Mouse (Mus musculus) embryonic fibroblast, embryonic 13.5 days (primary cell): ENCODE measurements around the gene Clstn2.

Source experiments
- CTCF ChIP-seq: IDR thresholded peaks from 2 replicates; pipeline ENCODE4 v1.5.1; 2011; ENCODE audit warnings: mild to moderate bottlenecking, control low read depth, low read length, moderate library complexity, borderline replicate concordance; ENCODE audit not compliant: insufficient read depth
- POLR2A ChIP-seq: IDR thresholded peaks from 2 replicates; pipeline ENCODE4 v1.6.1; 2011; ENCODE audit warnings: low read depth, mild to moderate bottlenecking, control low read depth, low read length, moderate library complexity

DNA sequence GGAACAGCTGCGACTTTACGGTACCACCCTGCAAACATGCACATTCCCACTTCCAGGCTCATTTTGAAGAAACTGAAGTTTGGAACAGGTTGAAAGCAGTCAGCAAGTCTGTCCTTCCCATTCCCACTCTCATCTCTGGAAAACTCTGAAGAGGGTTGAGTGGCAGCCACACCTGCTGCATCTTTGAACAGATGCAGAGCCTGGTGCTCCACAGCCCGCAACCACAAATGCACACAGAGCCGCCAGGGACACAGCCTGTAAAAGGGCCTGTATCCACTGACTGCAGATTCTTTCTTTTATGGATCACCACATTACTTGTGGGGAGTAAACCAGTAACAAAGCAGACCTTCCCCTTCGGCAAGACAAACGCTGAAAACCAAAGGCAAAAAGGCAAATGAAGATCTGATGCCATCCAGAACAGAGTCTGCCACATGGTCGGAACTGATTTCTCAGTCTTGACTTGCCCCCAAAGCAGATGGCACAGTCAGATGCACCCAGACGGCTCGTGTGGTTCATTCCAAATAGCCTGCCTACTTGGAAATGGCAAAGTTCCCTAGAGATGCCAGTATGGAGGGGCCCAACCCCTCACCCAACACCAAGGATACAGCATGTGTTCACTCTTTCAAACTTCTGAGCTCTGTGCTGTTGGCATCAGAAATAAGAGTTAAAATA, 394.2 kb downstream of the Clstn2 start:
- TF ChIP-seq CTCF (no peak), POLR2A (no peak)
